Mouse (Mus musculus) mesoderm, embryonic 11.5 days (tissue): ENCODE results near the gene Nkx2-2.
A peak's percentile ranks its signal among the peaks of the same experiment; 100 is the strongest.
"Not testable (repeated sequence)": the region's sequence is repeated elsewhere in the genome, so short reads cannot be mapped to it uniquely, and the experiment has no call there.

Source experiments
- DNase-seq: peaks from one replicate; pipeline ENCODE4 v3.0.0-alpha.2; 2012; ENCODE audit warnings: low read depth, low spot score

Gene Nkx2-2

DNA sequence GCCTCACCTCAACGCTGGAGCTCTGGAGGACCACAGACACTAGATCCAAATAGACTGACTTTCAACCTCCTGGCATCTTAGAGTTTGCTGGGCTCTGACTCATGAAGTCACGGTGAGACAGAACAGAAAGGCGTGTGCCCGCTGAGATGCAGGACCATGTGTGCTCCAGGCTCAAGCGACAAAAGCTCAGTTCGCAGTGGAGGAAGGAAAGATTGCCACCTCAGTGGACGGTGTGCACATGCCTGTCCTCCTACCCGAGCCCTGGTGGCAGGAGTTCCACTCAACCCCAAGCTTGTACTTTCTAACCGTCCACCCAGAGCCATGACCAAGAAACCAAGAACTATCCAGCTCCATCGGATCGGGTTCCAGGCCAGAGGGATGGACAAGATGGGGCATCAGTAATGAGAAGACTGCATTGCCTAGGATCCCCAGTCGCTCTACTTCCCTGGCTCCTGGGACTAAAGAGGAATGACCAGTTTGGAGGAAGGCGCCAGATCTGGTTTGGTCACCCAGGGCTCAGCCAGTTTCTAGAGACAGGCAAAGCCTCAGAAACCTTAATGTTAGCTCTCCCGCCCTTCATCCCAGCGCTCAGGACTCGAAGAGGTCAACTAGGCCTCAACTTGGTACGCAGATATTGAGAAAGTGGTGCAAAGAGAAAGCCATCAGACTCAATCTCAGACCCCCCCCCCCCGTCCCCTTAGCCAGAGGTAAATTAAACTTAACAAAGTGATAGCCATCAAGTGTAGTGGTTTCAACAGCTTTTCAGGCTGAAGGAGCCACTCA lies 11.9 kb downstream of the Nkx2-2 start:
- no peak for DNase-seq

DNA sequence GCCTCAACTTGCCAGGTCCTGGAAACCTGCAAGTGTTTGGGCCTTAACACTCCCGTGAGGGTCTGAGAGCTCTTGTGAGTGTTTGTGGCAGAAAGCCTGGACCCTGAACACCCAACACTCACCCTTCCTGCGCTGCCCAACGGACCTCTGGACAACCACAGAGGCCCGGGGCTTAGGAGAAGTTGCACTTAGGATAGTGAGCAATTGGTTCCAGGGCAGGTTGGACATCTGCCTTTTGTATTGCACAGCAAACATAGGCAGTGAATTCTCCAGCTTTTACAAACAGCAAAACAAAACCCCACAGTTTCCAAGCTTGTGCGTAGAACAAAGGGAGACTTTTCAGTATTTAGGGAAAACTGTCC lies 12.8 kb downstream of the Nkx2-2 start:
- no peak for DNase-seq

DNA sequence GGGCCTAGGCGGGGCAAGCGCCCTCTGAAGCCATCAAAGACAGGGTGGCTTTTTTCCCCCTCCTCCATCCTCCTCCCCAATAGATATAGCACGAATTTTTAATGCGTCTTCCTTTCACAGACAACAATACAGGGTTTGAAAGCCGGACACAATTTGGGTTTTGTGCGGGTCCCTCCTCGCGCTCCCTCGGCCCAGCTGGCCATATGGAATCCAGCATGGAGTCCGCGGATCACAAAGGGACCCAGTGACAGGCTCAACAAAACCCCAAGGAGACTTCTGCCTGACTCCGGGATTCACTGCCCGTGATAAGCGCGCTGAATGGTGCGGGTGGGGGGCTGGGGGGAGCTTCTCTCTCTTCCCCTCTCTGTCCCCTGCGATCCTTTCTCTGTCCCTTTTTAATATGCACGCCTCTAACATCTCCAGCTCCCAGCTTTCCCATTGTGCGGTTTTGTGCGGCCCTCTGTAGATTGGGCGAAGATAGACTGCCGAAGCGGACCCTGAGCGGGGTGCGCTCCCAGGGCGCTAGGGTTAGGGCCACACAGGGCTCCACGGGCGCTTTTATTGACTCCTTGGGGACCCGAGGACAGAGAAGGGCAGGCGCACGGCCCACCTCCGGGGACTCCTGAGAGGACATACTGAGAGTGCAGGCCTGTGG lies 13.3 kb downstream of the Nkx2-2 start:
- DNase-seq = peak; percentile 62

DNA sequence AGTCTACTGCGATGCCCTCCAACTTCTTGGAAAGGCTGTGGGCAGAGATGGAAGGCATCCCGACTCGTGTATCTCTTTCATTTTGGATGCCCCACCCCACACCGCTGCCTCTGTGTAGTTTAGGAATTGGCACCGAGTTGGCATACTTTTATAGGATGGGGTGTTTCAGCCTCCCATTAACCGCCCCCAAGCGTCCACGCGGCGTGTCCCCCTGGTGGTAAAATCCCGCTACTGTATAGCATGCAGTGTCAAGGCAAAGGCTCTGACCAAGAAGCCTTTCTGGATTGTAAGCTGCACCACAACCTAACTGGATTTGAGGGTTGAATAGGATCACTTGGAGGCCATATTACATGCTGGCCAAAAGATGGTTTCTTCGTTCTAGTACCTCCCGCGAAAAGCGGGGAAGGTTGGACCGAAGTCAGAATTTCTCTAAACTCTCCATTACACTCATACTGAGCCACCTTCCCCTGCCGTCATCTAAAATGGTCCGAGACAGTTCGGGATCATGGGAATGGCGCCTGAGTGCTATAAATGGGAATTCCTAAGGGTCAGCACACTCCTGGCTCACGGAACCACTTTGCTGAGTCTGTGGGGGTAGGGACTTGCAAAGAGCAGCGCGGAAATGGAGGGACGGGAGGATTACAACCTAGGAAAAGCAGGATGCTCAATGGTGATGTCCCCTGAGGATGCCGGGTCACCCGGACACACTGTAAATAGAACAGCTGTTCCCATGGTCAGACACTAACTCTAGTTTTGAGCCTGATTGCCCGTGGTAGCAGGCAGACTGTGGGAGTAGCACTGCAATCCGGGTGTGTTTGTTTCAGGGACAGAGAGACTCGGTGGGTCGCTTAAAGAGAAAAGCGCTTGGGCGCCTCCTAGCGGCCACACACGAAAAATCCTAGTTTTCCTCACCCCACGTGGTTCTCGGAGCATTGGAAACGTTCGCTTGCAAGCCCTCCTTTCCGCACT lies 15.7 kb downstream of the Nkx2-2 start:
- peak; percentile 86 for DNase-seq

DNA sequence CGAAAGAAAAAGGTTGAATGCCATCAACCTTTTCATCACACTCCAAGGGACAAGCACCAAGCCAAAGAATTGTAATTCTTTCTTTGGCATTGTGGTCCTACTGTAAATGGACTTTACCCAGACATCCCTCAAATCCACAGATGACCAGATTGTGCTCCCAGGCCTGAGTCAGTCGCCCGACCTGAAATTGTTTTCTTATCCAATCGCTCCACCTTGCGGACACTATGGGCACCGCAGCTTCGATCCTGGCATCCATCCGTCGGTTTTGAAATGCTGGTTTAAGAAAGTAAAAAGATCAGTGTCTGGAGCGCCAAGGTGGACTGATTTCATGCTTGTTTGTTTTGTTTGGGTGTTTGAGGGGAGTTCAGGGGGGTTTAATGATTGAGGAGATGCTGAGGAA lies 16.4 kb downstream of the Nkx2-2 start:
- DNase-seq = peak; percentile 87

DNA sequence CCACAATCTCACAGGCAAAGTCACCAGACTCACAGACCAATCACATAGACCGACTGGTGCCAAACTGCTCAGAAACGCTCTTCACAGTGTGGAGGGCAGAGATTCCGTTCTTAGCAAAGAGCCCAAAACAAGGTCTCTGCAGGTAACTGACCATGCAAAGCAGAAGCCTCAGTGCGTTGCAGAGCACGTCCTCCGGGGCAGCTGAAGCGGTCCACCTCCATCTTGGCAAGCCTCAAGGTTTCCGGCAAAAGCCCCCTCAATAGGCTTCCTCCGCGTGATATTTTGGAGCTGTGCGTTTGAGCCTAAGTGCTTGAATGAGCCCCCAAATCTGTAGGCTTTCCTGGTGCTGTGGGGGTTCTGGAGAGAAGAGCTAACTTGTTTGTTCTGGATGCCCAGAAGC lies 18.7 kb downstream of the Nkx2-2 start:
- no peak for DNase-seq

DNA sequence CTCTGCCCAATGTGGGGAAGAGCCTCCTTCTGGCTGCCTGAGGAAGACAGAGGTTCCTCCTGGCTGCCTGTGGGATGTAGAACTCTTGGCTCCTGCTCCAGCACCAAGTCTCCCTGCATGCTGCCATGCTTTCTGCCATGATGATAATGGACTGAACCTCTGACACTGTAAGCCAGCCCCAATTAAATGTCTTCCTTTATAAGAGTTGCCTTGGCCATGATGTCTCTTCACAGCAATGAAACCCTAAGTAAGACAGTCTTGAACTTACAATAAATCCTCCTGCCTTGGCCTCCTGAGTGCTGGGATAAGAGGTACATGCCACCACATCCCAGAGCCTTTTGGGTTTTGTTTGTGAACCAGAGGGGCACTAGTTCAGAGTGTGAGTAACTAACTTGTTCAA lies 20.3 kb downstream of the Nkx2-2 start:
- DNase-seq = no peak

DNA sequence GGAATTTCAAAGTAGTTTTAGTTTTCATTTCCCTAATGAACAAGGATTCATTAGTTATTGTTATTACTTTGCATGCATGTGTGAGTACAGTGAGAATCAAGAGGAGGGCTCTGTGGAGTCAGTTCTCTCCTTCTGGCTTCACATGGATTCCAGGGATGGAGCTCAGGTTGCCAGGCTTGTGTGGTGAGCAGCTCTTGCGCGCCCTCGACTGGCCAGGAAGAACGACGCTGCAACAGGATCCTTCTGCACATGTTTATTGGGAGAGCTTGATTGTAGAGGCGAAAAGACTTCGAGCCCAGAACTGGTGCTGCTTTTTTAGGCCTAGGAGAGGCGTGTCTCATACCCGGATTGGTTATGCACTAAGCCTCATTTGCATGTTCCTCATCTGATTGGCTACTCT lies 23.5 kb downstream of the Nkx2-2 start:
- DNase-seq = not testable (repeated sequence)

DNA sequence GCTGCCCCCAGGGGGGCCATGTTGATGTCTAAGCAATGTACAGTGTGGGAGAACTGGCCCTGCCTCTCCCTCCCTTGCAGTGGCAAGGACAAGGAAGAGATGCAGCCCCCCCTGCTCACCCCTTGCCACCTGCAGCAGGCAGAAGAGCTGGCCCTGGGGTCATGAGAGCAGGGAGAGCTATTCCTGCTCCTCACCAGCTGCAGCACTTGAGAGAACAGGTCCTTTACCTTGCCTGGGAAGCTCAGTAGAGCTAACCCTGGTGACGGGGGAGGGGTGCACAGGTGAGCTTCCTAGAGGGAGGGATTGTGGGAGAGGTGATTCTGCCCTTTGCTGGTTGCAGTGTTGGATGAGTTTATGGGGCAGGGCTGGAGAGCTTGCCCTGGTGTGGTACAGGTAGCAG lies 28.2 kb downstream of the Nkx2-2 start:
- no peak for DNase-seq

DNA sequence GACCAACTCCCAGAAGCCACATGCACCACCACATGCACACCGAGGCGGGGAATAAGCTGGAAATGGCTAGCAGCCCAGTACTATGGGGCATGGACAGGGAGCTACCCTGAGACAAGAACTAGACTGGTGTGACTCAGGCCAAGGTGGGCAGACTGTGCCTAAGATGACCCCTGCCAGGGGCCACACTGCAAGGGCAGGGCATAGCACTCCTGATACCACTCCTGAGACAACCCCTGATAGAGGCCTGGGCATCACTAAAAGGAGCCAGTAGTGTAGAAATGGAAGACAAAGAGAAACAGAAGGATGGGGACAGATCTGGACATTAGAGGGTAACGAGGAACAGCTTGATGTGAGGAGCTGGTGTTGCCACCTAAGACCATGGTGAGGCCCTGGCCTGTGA lies 28.7 kb downstream of the Nkx2-2 start:
- no peak for DNase-seq

DNA sequence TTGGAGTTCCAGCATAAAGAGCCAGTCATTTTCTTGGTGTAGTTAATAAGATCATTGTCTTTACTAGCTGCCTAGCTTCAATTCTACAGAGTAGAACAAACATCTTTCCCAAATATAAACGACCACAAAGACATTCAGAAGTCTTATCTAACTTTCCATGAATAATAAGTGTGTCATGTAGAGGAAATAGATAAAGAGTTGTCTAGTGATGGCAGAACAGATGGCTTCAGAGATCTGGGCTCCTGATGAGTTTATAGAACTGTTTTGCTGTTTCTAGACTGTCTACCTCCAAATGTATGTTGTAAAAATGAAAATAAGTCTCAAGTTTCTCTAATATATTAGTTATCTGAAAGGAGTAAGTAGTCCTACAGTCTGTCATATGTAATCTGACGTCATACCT lies 41.5 kb downstream of the Nkx2-2 start:
- DNase-seq = no peak
